Mouse (Mus musculus) E14TG2a.4 (cell line): ENCODE data around the gene Tbl1x.

Experiments
- H3K27me3 ChIP-seq: 2 replicates; pipeline ENCODE4 v1.6.1; 2014; ENCODE audit warnings: low read length, control low read depth; ENCODE audit not compliant: insufficient read depth
- H3K36me3 ChIP-seq: 2 replicates; pipeline ENCODE4 v1.6.1; 2014; ENCODE audit warnings: low read length, control low read depth; ENCODE audit not compliant: insufficient read depth
- H3K4me1 ChIP-seq: replicated peaks from 2 replicates; pipeline ENCODE4 v1.6.1; 2014; ENCODE audit warnings: low read depth, low read length, control low read depth
- H3K4me3 ChIP-seq: replicated peaks from 2 replicates; pipeline ENCODE4 v1.5.1; 2014; ENCODE audit warnings: mild to moderate bottlenecking, low read length
- H3K9me3 ChIP-seq: 2 replicates; pipeline ENCODE4 v1.6.1; 2014; ENCODE audit warnings: low read length, control low read depth
- CTCF ChIP-seq: conservative IDR thresholded peaks from 2 replicates; pipeline ENCODE4 v1.5.1; 2014; ENCODE audit warnings: low read length
- NANOG ChIP-seq: IDR thresholded peaks from 2 replicates; pipeline ENCODE4 v1.6.1; 2014; ENCODE audit warnings: borderline replicate concordance, low read length, mixed read lengths
- POU5F1 ChIP-seq: IDR thresholded peaks from 2 replicates; pipeline ENCODE4 v1.6.1; 2014; ENCODE audit warnings: low read length, borderline replicate concordance

The Tbl1x gene

GRCm38 (mm10) chrX:77608947-77609703 is 98.3 kb downstream of the Tbl1x start:
- H3K27me3 ChIP-seq: no peaks in the 10 kb centered on the region
- H3K4me3 ChIP-seq: no peak overlapping the region
- TF ChIP-seq CTCF: no peak
- H3K36me3 ChIP-seq: no peaks in the 10 kb centered on the region
- H3K9me3 ChIP-seq: peaks cover 20% of the 10 kb centered on the region
- no peaks in the 10 kb centered on the region for H3K4me1 ChIP-seq

- H3K27me3 ChIP-seq: no peaks in the 10 kb centered on the region
- TF ChIP-seq POU5F1: no peak
- TF ChIP-seq CTCF: no peak
- no peak for TF ChIP-seq NANOG
- no peaks in the 10 kb centered on the region for H3K36me3 ChIP-seq
- H3K4me3 ChIP-seq: no peak overlapping the region
- H3K4me1 ChIP-seq: no peaks in the 10 kb centered on the region
- H3K9me3 ChIP-seq: peaks cover 20% of the 10 kb centered on the region
Observed at GRCm38 (mm10) chrX:77611938-77612337, 101.1 kb downstream of the Tbl1x start.

GRCm38 (mm10) chrX:77613041-77613440 is 102.2 kb downstream of the Tbl1x start:
- Histone ChIP-seq H3K36me3 (no peaks in the 10 kb centered on the region), H3K4me1 (no peaks in the 10 kb centered on the region), H3K27me3 (no peaks in the 10 kb centered on the region), H3K4me3 (no peak overlapping the region), H3K9me3 (peaks cover 14% of the 10 kb centered on the region)
- TF ChIP-seq POU5F1 (no peak), CTCF (no peak), NANOG (no peak)

DNA sequence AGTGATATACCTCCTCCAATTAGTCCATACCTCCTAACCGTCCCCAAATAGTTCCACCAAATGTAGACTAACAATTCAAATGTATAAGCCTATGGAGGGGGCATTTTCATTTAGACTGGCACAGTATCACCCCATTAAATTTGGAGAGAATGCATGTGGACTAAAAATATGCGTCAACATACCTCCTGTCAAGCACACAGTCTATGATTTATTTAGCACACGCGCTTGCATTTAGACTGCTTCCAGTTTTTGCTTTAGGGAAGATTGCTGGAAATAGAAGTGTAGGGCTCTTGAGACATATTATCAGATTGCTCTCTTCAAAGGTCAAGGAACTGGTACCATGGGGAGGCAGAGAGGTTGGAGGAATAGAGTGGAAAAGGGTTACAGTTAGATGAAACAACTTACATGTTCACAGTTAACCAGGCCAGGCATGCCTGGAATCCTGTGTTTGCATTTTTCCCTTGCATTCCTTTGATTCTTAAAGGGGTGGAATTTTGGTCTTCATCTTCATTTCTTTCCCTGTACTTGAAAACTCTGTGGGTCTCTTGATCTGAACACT is 105.0 kb downstream of the Tbl1x start:
- H3K36me3 ChIP-seq: no peaks in the 10 kb centered on the region
- H3K4me3 ChIP-seq: no peak overlapping the region
- H3K27me3 ChIP-seq: no peaks in the 10 kb centered on the region
- TF ChIP-seq POU5F1: no peak
- TF ChIP-seq CTCF: no peak
- no peak for TF ChIP-seq NANOG
- H3K4me1 ChIP-seq: no peaks in the 10 kb centered on the region
- H3K9me3 ChIP-seq: no peaks in the 10 kb centered on the region

- Histone ChIP-seq H3K4me1 (no peaks in the 10 kb centered on the region), H3K4me3 (no peak overlapping the region), H3K27me3 (no peaks in the 10 kb centered on the region), H3K36me3 (no peaks in the 10 kb centered on the region), H3K9me3 (no peaks in the 10 kb centered on the region)
- TF ChIP-seq POU5F1 (no peak), CTCF (no peak), NANOG (no peak)
Observed at GRCm38 (mm10) chrX:77617368-77618144, 106.7 kb downstream of the Tbl1x start.

GRCm38 (mm10) chrX:77630439-77630838 is 119.6 kb downstream of the Tbl1x start:
- no peak for TF ChIP-seq POU5F1
- TF ChIP-seq NANOG: no peak
- TF ChIP-seq CTCF: no peak
- Histone ChIP-seq H3K4me1 (no peaks in the 10 kb centered on the region), H3K9me3 (no peaks in the 10 kb centered on the region), H3K27me3 (no peaks in the 10 kb centered on the region), H3K36me3 (peaks cover 8% of the 10 kb centered on the region), H3K4me3 (no peak overlapping the region)

- H3K27me3 ChIP-seq: no peaks in the 10 kb centered on the region
- H3K36me3 ChIP-seq: peaks cover 14% of the 10 kb centered on the region
- no peak for TF ChIP-seq POU5F1
- no peak for TF ChIP-seq NANOG
- TF ChIP-seq CTCF: no peak
- no peaks in the 10 kb centered on the region for H3K4me1 ChIP-seq
- H3K4me3 ChIP-seq: no peak overlapping the region
- H3K9me3 ChIP-seq: no peaks in the 10 kb centered on the region
Observed at GRCm38 (mm10) chrX:77636499-77636898, 125.7 kb downstream of the Tbl1x start.

DNA sequence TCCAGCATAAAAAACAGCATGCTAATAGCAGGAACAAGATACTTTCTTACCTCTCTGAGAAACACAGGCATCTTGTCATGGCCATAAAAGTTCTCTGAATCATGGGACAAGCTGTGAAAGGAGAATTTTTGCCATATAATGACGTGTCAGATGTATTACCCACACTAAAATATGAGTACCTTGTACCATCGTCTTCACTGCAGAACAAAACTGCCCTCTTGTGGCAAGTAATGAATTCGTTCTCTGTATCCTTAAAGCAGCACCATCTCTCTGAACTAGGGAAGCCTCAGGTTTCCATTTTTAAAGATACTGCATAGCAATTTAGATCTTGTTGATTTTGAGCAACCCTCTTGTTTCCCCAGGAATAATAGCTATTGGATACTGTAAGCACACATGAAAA is 127.3 kb downstream of the Tbl1x start:
- Histone ChIP-seq H3K27me3 (no peaks in the 10 kb centered on the region), H3K4me3 (no peak overlapping the region), H3K9me3 (no peaks in the 10 kb centered on the region), H3K4me1 (no peaks in the 10 kb centered on the region), H3K36me3 (peaks cover 22% of the 10 kb centered on the region)
- TF ChIP-seq POU5F1: no peak
- peak; percentile 10; the same call in 1 of the 2 replicates for TF ChIP-seq CTCF
